Mouse (Mus musculus) neural tube, embryonic 15.5 days (tissue): Measurements from ENCODE around the gene Espn. TPM values are rescaled to one million over a fixed set of nuclear protein-coding genes. Genes with fewer than 3 reads are reported as not detected.

Source experiments
- ATAC-seq: fragments of 200-750 bp; cut with Nextera tagmentation; 2 replicates; pipeline ENCODE4 v1.8.0; 2017; ENCODE audit warnings: mild to moderate bottlenecking, moderate TSS enrichment, moderate library complexity; ENCODE audit not compliant: low FRiP score
- H3K27ac ChIP-seq: fragments of 300-500 bp; sonication (generic); replicated peaks from 2 replicates; pipeline ENCODE4 v1.5.1; 2015; ENCODE audit warnings: mild to moderate bottlenecking, inconsistent platforms
- H3K27me3 ChIP-seq: fragments of 300-500 bp; sonication (generic); replicated peaks from 2 replicates; pipeline ENCODE4 v1.6.1; 2015; ENCODE audit warnings: inconsistent platforms
- H3K36me3 ChIP-seq: fragments of 300-500 bp; sonication (generic); 2 replicates; pipeline ENCODE4 v1.6.1; 2015; ENCODE audit warnings: inconsistent platforms
- H3K4me1 ChIP-seq: fragments of 300-500 bp; sonication (generic); 2 replicates; pipeline ENCODE4 v1.6.1; 2015; ENCODE audit warnings: inconsistent platforms
- H3K4me2 ChIP-seq: fragments of 300-500 bp; sonication (generic); 2 replicates; pipeline ENCODE4 v1.6.1; 2015; ENCODE audit warnings: inconsistent platforms, mild to moderate bottlenecking, moderate library complexity
- H3K4me3 ChIP-seq: fragments of 300-500 bp; sonication (generic); replicated peaks from 2 replicates; pipeline ENCODE4 v1.5.1; 2015; ENCODE audit warnings: mild to moderate bottlenecking, inconsistent platforms
- H3K9ac ChIP-seq: fragments of 300-500 bp; sonication (generic); replicated peaks from 2 replicates; pipeline ENCODE4 v1.6.1; 2015; ENCODE audit warnings: mild to moderate bottlenecking, inconsistent platforms
- H3K9me3 ChIP-seq: fragments of 300-500 bp; sonication (generic); replicated peaks from 2 replicates; pipeline ENCODE4 v1.6.1; 2016; ENCODE audit warnings: inconsistent platforms
- WGBS: fragments of 180-500 bp; shearing (Covaris S2); methylation state at CpG from one replicate; pipeline ENCODE4 v1.1.7; 2015; ENCODE audit warnings: mixed read lengths; 5-methylcytosine and 5-hydroxymethylcytosine counted together
- polyA plus RNA-seq: library from polyadenylated mRNA; unstranded; fragments of >200 nt; fragmentation: Nextera tagmentation; extraction: Ambion mirVana; gene quantifications from 2 replicates; pipeline ENCODE4 v1.2.1, GENCODE M21; 2015

The Espn gene
- polyA plus RNA-seq, 1 experiment from 2014 or later: 0.31 TPM

- peak overlapping the region; percentile 61 for H3K4me2 ChIP-seq
- H3K27ac ChIP-seq: peak overlapping the region; percentile 13; the same call in 1 of the 2 replicates
Observed at GRCm38 (mm10) chr4:152130771-152131653, 21.2 kb downstream of the Espn start.

DNA sequence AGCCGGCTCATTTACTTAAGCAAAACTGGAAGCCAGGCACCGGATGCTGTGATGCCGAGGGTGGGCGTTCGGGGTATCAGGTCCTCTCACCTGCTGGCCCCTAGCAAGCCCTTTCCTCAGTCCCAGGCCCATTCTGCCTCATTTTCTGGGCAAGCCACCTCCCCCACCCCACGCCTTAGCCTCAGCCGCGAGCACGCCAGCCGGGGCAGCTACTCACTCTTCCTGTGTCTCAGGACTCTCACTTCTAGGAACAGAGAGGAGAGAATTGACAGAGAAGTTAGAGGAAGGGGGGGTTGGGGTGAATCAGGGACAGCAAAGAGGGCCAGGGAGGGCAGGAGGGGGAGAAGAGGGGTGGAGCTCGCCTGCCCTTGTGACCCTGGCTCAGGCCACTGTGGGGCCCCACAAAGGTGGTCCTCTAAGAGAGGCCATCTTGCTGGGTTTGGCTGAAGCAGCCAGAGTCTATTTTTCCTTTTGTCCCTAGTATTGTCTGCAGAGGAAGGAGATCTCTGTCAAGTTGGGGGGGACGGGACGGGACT is 22.7 kb downstream of the Espn start:
- peaks cover 42% of the 10 kb centered on the region for H3K4me1 ChIP-seq
- peaks cover 99% of the 10 kb centered on the region for H3K27me3 ChIP-seq
- H3K27ac ChIP-seq: no peak overlapping the region
- no peak overlapping the region for H3K4me2 ChIP-seq
- no peak for ATAC-seq
- H3K9ac ChIP-seq: no peak overlapping the region
- H3K36me3 ChIP-seq: no peaks in the 10 kb centered on the region
- no peaks in the 10 kb centered on the region for H3K9me3 ChIP-seq
- H3K4me3 ChIP-seq: no peak overlapping the region
- WGBS: 24% methylated on average over 13 of the region's 13 CpGs

More at GRCm38 (mm10) chr4:152130771-152131653, 21.2 kb downstream of the Espn start:
- ATAC-seq: peak; percentile 58
- Histone ChIP-seq H3K27me3 (peaks cover 94% of the 10 kb centered on the region), H3K36me3 (no peaks in the 10 kb centered on the region), H3K9ac (peak overlapping the region; percentile 23), H3K9me3 (no peaks in the 10 kb centered on the region), H3K4me3 (peak overlapping the region; percentile 36), H3K4me1 (peaks cover 30% of the 10 kb centered on the region)
- under 1% methylated on average over 67 of the region's 85 CpGs for WGBS

DNA sequence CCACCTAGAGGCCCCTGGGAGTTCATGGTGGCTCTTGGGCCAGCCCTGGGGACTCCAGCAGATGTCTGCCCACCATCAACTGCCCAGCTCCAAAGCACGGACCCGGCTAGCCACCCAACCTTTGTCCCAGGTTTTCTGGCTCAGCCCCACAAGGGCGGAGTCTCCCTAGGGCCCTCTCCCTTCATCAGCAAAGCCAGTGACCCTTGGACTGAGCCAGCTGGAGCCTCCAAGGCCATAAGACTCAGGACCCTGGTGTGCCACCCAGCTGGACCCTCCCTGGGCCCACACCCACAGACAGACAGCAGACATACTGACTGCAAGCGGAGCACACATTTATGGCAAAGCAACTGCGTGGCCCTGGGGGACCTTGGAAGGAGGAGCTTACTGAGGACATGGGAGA is 23.4 kb downstream of the Espn start:
- no peak overlapping the region for H3K4me2 ChIP-seq
- H3K9ac ChIP-seq: no peak overlapping the region
- WGBS: 55% methylated on average over 5 of the region's 5 CpGs
- ATAC-seq: no peak
- H3K4me3 ChIP-seq: no peak overlapping the region
- no peaks in the 10 kb centered on the region for H3K36me3 ChIP-seq
- H3K9me3 ChIP-seq: no peaks in the 10 kb centered on the region
- H3K4me1 ChIP-seq: peaks cover 42% of the 10 kb centered on the region
- peaks cover 99% of the 10 kb centered on the region for H3K27me3 ChIP-seq
- no peak overlapping the region for H3K27ac ChIP-seq

GRCm38 (mm10) chr4:152127884-152128283 is 24.3 kb downstream of the Espn start:
- Histone ChIP-seq H3K36me3 (no peaks in the 10 kb centered on the region), H3K9ac (no peak overlapping the region), H3K27ac (no peak overlapping the region), H3K4me2 (no peak overlapping the region), H3K27me3 (peaks cover 99% of the 10 kb centered on the region), H3K4me3 (no peak overlapping the region), H3K4me1 (peaks cover 42% of the 10 kb centered on the region), H3K9me3 (no peaks in the 10 kb centered on the region)
- no peak for ATAC-seq
- 85% methylated on average over 11 of the region's 11 CpGs for WGBS

GRCm38 (mm10) chr4:152126026-152126920 is 25.9 kb downstream of the Espn start:
- Histone ChIP-seq H3K27me3 (peaks cover 99% of the 10 kb centered on the region), H3K4me2 (peak overlapping the region; percentile 53), H3K9me3 (no peaks in the 10 kb centered on the region), H3K36me3 (no peaks in the 10 kb centered on the region), H3K4me1 (peaks cover 32% of the 10 kb centered on the region), H3K27ac (no peak overlapping the region), H3K4me3 (peak overlapping the region; percentile 28), H3K9ac (peak overlapping the region; percentile 28)
- 3% methylated on average over 65 of the region's 65 CpGs for WGBS
- ATAC-seq: no peak

DNA sequence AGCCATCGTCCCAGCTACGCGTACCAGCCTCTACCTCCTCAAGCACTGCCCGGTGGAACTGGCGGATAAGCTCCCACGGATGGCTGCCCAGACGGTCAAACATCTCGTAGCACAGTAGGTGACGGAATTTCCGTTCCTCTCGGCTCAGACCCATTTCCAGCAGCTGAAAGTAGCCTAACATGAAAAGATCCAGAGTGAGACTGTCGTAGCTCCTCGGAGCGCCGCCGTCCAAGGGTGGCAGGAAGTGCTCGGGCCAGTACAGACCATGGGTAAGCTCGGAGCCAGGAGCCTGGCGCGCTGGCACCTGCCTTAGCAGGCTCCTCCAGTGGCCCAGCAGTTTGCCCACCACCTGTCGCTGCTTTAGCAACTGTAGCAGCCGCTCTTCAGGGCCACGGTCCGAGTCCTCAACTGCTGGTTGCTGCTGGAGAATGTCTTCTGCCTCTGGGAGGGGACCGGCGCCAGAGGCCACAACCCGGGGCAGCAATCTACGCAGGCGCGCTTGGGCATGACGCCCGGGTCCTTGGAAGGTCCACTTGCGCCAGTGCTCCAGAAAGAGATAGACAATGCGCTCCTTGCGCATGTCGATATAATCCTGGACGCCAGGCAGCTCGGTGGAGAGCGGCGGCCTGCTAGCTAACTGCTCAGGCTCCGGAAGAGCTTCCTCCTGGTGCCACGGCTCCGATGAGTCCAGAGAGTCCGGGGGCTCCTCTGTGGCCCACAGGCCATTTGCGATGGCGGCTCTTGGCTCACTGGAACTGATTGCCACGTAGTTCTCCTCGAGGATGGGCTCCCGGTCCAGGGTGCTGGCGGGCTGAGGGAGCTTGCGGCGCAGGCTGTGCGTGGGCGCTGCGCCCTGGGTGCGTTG is 26.8 kb downstream of the Espn start:
- no peak for ATAC-seq
- Histone ChIP-seq H3K36me3 (no peaks in the 10 kb centered on the region), H3K4me1 (peaks cover 32% of the 10 kb centered on the region), H3K27me3 (peaks cover 99% of the 10 kb centered on the region), H3K4me3 (peak overlapping the region; percentile 28), H3K9ac (peak overlapping the region; percentile 28; the same call in 1 of the 2 replicates), H3K9me3 (no peaks in the 10 kb centered on the region), H3K4me2 (peak overlapping the region; percentile 53), H3K27ac (no peak overlapping the region)
- WGBS: 5% methylated on average over 56 of the region's 56 CpGs

DNA sequence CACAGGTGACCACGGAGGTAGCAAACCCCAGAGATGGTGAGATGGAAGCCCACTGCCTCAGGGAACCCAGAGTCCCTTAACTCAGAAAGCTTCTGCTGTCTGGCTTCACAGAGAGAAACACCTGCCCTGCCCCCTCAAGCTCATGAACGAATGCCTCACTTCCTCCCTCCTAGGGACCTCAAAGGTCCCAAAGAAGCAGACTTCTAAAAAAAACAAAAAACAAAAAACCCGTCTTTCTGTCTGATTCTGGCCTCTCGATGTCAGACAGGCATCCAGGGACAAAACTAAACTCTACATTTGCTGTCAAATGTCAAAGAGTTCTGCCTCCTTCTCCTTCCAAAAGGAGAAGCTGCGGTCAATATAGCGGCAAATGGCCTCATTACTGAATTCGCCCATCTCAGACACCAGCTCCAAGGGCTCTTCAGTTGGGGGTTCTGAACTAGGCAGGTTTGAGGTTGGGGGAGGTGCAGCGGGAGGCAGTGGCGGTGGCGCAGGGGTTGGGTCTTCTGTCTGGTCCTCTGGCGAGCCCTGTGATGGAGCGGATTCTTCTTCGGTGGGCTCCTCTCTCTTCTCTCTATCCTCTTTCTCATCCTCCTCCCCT is 27.7 kb downstream of the Espn start:
- H3K27ac ChIP-seq: no peak overlapping the region
- H3K4me2 ChIP-seq: no peak overlapping the region
- H3K9me3 ChIP-seq: no peaks in the 10 kb centered on the region
- no peaks in the 10 kb centered on the region for H3K36me3 ChIP-seq
- peaks cover 99% of the 10 kb centered on the region for H3K27me3 ChIP-seq
- WGBS: 9% methylated on average over 13 of the region's 13 CpGs
- no peak overlapping the region for H3K9ac ChIP-seq
- ATAC-seq: no peak
- H3K4me3 ChIP-seq: no peak overlapping the region
- H3K4me1 ChIP-seq: peaks cover 40% of the 10 kb centered on the region

DNA sequence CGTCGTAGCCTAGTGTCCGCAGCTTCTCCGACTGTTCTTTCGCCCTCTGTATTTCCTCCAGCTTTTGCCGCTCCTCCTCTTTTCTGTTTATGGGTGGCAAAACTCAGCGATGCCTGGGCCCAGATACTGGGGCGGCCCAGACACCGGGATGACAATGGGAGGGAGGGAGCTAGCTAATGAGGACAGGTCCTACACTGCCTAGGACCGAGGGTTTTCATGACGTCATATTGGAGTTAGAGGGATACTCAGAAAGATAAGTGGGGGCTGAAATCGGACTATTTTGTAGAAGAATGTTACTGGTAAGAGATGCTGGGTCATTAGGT is 31.0 kb downstream of the Espn start:
- WGBS: 3% methylated on average over 12 of the region's 12 CpGs

GRCm38 (mm10) chr4:152120311-152121182 is 31.6 kb downstream of the Espn start:
- peak overlapping the region; percentile 29 for H3K4me2 ChIP-seq
- H3K36me3 ChIP-seq: no peaks in the 10 kb centered on the region
- H3K9me3 ChIP-seq: no peaks in the 10 kb centered on the region
- ATAC-seq: no peak
- H3K4me1 ChIP-seq: peaks cover 39% of the 10 kb centered on the region
- H3K27me3 ChIP-seq: peaks cover 99% of the 10 kb centered on the region
- no peak overlapping the region for H3K9ac ChIP-seq
- H3K27ac ChIP-seq: no peak overlapping the region
- H3K4me3 ChIP-seq: no peak overlapping the region; the same call in 1 of the 2 replicates
- WGBS: 2% methylated on average over 31 of the region's 31 CpGs

More for the DNA sequence above, 31.0 kb downstream of the Espn start:
- no peaks in the 10 kb centered on the region for H3K9me3 ChIP-seq
- no peak overlapping the region; the same call in 1 of the 2 replicates for H3K4me3 ChIP-seq
- H3K27me3 ChIP-seq: peaks cover 99% of the 10 kb centered on the region
- ATAC-seq: no peak
- H3K4me2 ChIP-seq: peak overlapping the region; percentile 29
- no peaks in the 10 kb centered on the region for H3K36me3 ChIP-seq
- no peak overlapping the region for H3K9ac ChIP-seq
- H3K27ac ChIP-seq: no peak overlapping the region
- peaks cover 39% of the 10 kb centered on the region for H3K4me1 ChIP-seq
